Mouse (Mus musculus) right cerebral cortex, adult 2 months (tissue): ENCODE measurements around the gene Clrn2.
"Not testable (repeated sequence)": the region's sequence is repeated elsewhere in the genome, so short reads cannot be mapped to it uniquely, and the experiment has no call there.

Experiments
- DNase-seq, 2 experiments: peaks; one replicate each; pipeline ENCODE4 v3.0.0; 2021 to 2022; ENCODE audit warnings: low spot score in 2 of 2

Clrn2 gene

DNA sequence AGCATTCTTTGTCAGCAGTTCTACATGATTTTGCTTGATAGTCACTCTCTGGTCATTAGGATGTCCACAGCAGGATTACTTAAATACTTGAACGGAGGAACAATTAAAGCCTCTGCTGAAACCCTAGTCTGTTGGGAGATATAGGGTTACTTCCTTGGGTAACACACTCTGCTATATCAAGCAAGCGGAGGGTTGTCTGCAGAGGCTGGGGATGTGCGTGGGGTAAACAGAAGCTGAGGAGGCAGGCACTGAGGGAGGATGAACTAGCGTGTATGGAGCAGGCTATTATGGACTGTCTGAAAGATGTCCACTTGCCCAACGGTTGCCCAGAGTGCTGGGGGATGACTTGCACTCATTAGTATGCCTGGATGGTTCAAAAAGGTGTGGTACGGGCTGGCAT, at the start of gene Clrn2:
Gene Clrn2 (plus strand): TSS at position 301 of the 400 bp plus-strand sequence.
- DNase-seq, result no peak

DNA sequence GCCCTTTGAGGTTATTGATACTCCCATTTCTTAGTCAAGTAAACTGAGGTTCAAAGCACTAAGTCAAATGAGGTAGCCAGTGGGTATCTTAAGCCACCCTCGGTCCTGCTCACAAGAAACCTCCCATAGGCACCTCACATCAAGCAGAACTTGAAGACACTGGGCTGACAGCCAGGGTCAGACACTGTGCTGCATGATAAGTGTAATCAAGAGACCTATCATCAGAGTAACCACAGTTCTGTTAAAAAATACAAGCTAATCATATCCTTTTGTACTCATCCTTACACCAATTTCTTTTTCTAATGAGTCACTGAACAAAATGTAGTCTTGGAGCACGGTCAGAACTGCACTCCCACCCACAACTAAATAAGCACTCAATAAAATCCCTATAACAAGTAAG, 47.4 kb upstream of the Clrn2 start:
- no peak for DNase-seq

DNA sequence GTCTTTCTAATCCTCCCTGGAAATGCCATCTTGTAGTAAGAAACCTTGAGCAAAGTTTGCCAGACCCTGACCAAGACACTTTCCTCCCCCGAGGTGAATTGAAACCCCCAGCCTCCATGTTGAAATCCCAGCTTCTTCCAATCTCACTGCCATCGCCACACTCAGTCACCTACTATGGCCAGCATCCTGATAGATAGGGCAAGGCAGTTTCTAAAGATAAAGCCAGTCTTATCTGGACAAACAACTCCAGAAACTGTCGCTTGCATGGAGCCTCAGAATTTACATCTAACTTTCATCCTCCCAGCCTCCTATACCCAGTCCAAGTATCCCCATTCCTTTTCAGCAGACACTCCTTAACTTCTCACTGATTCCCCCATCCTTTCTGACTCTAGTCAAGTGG, 37.1 kb upstream of the Clrn2 start:
- no peak for DNase-seq

DNA sequence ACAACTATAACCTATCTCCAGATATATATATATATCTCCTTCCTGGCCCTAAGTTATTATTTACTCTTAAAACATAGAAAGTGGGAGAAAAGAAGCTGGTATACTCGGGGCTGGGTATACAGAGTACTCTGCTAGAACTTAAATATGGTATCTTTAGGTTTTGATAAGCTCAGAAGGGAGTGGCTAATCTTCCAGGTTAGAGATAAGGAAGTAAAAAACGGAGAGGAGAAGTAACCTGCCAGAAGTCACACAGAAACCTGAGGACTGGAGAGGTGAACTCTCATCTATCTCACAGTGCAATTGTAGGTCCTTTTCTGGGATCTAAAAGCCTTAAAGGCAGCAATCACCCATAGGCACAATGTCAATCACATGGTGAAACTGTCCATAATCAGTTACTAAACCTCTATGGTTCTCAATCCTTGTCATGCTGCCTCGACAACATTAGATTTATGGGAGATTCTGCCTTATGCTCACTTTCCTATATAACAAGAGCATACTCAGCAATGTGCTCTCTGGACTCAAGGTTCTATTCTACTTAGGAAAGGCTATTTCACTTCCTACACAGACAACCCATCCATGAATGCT, 35.6 kb upstream of the Clrn2 start:
- DNase-seq, result no peak

DNA sequence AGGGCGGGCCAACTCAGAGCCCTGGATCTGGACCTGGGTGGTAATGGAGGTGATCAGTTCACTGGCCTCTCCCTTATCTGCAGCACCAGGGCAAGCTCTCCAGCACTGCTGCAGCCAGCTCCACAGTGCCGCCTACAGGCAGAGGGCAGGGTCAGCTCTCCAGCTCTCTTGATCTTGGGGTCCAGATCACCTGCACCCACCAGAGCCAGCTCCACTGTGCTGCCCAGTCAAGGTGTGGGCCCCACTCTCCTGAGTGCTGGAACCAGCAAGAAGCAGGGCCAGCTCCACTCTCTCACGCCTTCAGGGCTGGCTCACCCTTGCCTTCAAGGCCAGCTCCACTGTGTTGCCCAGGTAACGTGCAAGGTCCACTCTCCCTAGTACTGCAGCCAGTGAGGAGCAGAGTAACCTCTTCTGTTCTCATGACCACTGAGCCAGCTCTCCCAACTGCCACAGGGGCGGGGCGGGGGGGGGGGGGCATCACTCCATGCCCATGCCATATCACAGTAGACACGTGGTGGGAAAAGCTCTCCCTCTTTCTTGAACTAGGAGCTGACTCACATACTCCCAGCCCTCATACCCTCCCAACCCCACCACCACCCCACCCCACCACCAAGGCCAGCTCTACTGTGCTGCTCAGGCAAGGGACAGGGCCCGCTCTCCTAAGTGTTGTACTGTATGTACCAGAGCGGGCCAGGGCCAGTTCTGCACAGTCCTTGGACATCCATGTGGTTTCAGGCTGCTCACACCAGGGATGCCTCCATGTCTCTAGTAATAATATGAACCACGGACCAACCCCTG, 33.5 kb upstream of the Clrn2 start:
- DNase-seq, result no peak

DNA sequence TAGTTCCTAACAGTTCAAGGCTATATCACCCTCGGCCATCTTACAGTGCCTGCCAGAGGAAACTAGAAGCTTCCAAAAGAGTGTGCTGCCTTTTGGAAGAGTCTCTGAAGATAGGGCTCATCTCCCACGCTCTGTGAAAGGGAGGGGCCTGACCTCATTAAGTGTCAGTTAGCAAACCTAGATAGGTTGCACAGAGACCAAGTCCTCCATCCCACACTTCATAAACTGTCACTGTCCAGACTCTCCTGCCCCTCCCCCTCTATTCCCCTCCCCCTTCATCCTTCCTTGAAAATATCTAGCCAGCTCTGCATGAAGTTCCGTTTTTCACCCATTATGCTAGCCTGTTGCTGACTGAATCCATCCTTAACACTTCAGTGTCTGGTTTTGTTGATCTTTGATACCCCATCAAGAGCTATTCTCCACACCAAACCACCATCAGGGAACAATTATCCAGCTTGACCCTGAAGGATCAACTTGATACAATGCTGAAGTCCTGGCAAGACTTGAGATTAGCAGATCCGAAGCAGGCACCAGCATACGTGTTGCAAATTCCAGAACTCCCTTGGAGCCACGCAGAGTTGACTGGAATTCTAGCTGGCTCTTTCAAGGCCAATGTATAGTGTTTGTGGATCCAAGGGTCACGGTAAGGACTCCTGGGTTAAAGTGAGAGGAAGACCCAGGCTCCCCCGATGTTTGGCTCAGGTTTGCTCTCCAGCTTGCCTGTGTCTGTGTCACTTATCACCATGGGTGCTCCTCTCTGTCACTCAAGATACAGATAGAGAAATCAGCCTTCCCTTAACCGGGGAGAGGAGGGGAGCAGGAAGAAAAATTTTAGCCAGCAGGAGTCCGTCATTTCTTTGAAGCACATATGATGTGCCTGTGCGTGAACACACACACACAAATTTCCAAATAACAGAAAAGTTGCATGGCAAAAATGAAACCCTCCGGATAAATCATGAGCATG, 31.4 kb upstream of the Clrn2 start:
- no peak for DNase-seq

DNA sequence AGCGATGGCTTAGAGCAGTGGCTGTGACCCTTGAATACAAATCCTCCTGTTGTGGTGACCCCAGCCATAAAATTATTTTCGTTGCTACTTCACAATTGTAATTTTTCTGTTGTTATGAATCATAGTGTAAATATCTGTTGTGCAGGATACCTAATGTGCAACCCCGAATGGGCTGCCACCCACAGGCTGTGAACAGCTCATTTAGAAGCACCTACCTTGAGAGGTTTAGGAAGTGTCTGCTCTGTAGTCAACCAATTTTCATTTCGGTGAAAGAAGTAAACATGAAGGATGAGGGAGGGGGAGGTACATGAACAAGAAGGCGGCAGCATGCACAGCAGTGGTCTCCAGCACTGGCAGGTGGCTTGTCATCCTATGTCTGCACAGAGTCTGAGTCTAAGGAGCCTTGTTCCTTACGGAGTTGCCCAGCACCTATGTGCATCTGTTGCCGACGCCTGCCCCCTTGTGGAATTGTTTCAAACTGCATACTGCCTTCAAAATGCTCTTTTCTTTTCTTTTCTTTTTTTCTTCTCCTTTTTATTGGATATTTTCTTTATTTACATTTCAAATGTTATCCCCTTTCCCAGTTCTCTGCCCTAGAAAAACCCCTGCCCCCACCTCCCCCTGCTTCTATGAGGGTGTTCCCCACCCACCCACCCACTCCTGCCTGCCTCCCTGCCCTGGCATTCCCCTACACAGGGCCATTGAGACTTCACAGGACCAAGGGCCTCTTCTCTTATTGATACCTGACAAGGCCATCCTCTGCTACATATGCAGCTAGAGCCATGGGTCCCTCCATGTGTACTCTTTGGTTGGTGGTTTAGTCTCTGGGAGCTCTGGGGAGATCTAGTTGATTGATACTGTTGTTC, 29.3 kb upstream of the Clrn2 start:
- DNase-seq, result peak; percentile 70 to 81

DNA sequence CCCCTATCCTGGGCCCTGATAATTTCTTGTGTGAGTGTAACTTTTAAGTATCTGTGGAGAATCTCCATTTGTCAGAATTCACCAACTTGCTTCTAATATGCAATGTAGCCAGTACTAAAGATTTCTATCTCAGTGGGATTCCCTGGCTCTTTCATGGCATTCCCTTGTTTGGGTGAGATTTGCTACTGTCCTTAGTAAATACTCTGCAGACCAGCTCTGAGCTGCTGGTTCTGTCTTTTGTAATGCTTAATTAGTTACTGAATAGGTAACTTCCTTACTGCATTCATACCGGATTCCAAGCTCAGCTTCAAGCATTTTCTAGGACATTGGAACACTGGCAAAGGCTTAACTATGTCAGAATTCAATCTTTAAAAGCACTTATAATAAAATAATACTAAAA, 27.8 kb upstream of the Clrn2 start:
- not testable (repeated sequence) for DNase-seq

DNA sequence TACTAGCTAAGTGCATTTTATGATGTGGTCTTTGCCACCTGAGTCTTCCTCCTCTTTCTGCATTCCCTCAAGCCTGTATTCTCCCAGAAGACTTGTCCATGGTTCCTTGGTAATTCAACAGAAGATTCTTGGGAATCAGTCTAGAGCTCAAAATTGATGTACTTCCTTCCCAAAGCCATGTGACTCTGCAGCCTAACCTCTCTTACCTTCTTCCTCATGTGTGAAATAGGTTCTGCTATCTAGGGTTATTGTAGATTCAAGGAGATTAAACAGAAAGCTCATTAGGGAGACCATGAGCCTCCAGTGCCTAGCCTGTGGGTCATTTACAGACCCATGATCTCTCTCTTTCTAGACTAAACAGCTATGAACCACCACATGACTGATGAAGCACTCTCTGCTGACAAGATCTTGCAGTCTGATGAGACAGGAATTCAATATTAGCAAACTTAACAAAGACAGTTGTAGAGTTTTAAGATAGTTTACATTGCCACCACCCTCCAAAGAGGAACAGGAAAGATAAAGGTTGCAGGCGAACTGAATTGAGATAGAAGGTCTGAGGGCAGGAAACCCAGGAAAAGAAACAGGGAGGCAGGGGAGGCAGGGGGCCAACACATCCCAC, 27.0 kb upstream of the Clrn2 start:
- no peak for DNase-seq

DNA sequence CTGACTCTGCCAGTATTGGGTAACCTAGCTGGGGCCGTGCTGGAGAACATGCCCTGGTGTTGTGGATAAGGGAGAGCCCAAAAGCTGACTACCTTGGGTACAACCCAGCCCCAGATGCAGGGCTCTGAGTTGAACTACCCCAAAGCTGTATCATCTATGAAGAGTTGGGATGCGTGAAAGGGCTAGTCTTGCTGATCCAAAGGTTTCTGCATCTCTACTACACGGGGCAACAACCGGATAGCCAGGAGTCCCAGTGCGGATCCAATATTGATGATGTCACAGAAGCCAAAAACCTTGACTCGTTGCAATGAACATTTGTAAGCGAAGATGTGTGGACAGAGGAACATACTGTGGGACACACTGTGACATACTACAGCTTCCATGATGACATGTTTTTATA, 25.7 kb upstream of the Clrn2 start:
- DNase-seq, result no peak

DNA sequence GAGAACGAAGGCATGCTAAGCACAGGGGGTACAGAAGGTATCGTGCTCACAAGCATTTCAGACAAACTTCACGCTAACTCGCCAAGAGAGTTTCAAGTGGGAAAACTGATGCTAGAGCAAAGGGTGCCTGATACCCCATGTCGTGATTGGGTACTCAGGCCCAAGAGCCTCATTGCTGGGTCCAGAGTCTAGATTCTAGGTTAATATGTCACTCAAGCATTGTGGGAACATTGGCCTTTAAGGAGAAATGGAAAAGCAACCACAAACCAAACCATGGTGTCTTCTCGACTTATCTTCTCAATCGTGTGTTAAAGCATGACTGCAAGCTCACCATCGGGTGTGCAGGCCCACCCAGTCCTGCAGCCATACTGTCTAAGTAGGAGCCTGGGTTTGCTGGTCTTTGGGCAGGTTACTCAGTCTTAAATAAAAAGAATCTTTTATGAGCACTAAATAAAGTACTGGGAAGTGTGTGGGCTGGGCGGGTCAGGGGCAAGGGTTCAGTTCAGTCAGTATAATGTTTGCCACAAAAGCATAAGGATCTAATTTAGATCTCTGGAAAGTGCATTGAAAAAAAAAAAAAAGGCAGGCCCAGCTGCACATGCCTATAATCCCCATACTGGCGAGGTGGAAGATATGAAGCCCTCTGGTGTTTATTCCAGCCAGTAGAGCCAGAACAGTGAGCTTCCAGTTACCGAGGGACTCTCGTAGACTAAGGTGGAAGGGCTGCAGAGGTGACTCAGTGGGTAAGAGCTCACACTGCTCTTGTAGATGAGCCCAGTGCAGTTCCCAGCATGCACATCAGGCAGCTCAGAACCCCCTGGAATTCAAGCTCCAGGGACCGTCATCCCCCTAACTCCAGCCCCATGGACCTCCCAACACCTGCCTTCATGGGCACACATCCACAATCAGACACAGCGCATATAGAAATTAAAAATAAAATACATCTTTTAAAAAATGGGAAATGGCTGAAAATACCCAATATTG, 17.3 kb upstream of the Clrn2 start:
- DNase-seq, result no peak

DNA sequence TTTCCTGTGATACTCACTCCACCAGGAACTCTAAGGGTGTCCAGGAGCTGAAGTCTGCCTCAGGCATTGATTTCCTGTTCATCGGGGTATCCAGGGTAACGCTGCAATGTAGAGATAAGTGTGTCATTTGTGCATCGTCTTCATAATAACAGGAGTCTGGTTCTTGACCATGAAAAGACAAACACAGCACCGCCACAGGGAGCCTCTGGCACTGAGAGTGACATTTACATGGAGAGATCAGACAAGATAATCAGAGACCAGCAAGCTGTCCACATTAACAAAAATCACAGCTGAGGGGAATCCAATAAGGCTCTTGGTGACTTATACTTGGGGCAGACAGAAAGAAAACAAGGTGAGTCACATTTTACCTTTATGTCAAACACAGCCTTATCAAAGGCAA, 15.7 kb upstream of the Clrn2 start:
- no peak for DNase-seq

DNA sequence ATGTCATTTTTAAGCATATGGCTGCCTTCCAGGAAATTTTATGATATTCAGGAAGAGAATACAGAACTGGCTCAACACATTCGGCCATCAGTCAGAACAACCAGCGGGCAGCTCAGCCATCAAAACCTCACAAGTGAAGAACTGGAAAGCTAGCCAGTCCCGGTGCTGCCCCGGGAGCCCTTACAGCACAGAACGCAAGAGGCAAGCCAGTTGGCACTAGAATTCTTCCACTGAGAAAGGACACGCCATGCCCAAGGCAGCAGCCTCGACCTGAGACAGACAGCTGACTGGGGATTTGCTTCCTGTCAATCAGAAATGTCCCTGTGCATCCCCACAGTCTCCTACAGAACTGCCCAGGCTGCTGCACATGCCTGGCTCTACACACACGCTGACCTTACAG, 15.2 kb upstream of the Clrn2 start:
- no peak for DNase-seq

DNA sequence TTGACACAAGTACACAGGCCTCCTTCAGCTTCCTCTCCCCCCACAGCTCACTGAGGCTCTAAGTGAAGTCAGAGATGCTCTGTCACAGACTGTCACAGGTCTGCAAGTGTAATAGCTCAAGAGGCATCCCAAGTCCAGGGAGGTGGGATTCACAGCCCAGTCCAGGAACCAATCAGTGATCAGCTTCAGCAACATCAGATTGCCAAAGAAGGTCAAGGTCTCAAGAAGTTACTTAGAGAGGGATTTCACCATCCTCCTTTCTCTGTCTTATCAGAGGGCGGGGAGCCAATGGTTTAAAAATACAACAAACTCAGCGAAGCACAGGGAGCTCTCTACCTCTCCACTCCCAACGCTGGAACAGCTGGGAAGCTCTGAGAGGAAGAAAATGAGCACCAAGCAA, 12.4 kb upstream of the Clrn2 start:
- no peak for DNase-seq

DNA sequence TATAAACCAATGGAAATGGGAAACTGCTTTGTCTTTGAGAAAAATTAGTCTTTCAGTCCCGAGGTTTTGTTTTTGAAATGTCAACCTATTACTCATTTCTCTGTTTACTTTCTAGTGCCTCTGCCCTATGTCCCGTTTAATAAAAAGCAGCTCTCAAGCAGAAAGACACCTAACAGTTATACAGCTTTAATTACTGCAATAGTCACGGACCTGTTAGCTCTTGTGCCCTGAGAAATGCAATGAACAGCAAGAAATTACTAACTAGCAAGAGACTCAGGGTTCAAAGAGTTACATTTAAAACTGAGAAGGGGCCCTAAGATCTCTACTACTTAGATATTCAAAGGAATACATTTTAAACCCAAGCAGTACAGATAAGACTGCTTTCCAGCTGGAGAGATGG, 11.8 kb upstream of the Clrn2 start:
- DNase-seq, result no peak

DNA sequence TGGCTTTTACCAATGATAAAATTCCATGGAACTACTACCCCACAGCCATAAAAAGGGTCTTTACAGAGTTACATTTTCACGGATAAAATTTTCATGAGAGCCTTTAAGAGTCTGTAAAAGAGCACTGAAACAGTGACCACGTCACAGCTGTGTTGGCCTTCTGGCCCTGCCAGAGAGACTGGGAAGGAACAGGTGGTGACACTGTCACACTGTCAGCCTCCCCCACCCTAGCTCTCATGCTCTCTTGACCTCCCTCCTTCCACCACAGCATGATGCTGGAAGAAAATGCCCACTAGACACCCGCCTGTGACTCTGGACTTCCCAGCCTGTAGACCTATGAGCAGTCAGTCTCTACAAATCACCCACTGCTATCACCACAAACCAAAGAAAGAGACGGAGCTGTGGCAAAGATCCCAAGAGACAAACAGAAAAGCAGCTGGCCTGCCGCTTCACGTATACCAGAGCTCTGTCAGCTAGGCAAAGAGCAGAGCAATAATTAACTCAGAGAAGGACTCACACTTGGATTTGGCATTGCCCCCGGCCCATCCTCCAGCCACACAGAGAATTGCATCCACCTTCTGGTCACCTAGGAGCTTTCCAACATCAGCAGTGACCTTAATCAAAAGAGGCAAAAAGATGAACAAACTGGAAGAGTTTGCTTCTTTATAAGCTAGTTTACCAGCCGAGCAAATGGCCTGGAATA, 9.3 kb upstream of the Clrn2 start:
- DNase-seq, result no peak

DNA sequence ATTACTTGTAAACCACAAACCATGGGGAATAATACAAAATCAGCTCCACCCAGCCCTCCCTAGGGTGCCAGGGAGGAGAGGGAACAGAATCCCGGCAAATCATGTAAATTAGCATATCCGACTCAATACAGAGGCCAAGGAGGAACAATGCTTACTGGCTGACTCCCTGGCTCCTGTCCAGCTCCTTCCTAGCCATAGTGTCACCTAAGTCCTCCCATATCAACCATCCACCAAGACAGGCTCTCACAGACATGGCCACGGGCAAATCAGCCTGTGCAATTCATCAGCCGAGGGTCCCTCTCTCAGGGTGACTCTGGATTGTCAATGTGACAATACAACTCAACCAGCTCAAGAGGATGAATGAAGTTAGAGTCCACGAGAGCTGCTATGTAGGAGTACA, 4.9 kb upstream of the Clrn2 start:
- no peak for DNase-seq

DNA sequence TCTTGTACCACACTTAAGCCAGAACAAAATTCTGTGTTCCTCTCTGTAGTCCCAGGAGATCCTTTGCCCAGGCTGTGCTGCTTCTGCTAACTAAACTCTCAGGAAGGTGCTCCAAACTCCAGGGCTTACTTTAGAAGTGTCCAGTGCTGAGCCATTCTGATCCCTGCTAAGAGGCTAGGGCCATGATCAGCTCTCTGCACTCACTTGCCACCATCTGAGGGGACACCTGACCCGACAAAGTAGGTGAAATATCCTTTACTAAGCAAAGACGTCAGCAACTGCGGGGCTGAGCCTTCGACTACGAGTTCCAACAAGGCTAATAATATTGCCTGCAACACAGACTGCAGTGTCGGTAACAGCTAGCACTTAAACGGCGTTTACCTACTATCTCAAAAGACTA, 4.3 kb upstream of the Clrn2 start:
- no peak for DNase-seq
